Mouse (Mus musculus) frontal cortex, postnatal 14 days (tissue): ENCODE data around the gene Ift43.

Experiments
- DNase-seq, 2 experiments: peaks; one replicate each; pipeline ENCODE4 v3.0.0; 2022; ENCODE audit warnings: low spot score in 2 of 2

Gene Ift43

DNA sequence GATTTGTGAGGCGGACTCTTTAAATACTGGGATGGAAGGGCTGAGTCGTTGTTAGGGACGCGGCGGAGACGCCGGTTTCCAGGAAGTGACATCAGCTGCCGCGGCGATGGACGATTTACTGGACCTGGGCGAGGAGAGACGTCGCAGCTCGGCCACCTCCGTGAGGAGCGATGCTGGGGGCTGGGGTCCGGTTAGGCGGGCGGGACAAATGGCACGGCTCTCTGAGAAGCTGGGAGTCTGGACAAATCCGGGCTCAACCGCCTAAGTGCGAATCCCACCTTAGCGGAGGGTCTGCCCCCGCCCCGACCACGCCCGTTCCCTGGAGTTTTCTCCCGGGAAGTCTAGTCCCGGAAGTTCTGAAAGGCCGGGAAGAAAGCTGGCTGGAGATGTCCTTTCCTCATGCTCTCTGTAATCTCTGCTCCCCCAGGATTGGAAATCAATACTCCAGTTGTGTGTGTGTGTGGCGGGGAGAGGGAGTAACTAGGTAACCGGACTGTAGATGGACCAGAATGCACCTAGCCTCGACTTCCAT, at the start of gene Ift43:
Ift43 (plus strand) TSS at position 61 of the 532 bp plus-strand sequence.
- peak; percentile 55 to 78 for DNase-seq

DNA sequence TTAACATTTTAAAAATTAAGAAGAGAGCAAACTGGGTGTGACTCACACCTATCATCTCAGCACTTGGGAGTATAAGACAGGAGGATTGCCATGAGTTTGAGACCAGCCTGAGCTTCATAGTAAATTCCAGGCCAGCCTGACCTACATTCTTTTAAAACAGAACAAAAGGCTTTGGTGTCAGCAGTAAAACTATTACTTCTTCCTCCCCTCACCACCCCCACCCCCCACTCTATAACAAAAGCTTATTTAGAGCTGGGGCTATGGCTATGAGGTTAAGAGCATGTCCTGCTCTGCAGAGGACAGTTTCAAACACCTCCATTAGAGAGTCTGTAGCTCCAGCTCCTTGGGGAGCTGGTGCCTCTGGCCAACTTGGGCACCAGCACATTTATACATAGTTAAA, 46.8 kb upstream of the Ift43 start:
- no peak for DNase-seq

DNA sequence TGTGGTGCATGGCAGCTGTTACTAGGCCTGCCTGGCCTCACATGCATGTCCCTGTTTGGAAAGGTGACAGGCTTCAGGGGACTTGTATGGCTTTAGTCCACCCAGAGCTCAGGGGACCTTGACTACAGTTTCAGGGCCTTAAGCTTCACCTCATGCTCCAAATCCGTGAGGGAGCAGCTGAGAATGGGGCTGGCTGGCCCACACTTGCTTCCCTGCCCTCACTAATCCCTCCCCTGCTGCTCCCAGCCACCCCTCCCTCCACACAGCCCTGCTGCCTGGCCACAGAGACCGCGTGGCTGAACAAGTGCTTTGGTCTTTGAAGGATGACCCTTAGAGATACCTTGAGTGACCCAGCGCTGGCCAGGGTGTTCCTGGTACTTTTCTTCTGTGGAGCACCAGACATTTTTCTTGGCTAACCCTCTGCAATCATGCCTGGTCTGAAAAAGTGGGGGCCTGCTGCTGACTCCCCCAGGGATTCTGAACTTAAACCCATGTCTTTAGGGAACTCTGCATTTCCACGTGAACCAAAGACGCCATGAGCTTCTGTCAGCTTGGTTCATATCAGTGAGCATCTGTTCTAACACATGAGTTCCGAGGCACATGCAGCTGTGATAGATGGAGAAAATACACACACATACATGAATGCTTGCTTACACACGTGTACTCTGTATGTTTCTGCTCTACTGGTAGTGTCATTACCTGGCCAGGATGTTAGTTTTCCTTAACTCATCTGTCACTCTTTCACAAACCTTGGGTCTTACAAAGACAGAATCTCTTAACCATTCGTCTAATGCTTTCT, 45.8 kb upstream of the Ift43 start:
- no peak for DNase-seq

DNA sequence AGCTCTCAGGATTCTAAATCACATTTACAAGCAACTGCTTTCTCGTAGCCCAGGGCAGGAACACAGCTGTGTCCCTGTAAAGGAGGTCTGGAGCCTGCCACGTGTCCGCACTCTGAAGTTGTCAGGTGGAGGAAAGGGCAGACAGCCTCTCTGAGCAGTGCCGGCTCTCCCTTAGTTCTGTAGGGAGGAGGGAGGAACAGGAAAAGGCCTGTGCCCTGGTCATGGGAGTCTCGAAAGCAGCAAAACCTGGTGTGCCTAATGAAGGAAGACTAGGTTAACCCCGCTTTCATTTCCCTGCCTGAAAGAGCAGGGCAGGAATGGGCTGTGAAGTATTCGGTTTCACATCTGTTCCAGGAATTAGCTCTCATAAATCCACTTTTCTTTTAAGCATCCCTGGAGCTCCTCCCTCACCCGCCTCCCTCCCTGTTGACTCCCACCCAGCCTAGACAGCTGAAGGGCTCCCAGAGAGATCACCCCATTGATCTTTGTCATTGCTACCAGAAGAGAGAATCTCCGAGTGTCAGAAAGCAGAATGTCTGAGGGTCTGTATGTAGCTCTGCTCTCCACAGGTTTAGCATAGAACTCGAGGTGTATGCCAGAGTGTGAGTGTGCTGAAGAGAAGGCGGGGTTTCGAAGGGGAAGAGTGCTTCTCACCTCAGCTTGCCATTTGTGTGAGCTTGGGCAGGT, 45.0 kb upstream of the Ift43 start:
- DNase-seq, result no peak

DNA sequence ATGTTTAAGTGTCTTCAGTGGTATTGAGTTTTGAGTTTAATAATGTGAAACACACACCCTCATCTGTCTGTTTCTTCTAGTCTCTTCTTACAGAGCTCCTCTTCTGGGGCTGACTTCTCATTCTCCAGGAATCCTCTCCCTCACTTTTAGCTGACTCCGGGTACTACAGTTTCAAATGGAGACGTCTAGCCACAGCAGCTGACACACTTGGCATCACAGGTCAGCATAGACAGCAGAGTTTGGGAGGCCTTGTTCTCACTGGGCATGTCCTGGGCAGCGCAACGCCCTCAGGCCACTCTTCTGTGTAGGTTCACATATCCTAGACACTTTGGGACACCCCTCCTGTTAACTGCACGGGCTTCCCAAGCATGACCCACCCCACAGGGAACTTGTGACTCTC, 43.3 kb upstream of the Ift43 start:
- no peak for DNase-seq

DNA sequence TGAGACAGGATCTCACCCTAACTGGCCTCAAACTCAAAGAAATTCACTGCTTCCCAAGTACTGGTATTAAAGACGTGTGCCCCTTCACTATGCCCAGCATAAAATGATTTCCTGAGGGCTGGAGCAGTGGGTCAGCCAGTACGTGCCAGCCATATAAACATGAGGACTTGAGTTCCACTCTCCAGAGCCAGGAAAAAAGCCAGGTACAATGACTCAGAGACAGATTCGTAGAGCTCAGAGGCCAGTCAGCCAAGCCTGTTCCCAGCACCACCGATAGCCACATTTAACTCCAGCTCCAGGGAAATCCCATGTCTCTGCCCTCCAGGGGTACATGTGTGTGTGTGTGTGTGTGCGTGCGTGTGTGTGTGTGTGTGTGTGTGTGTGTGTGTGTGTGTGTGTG, 42.6 kb upstream of the Ift43 start:
- no peak for DNase-seq

DNA sequence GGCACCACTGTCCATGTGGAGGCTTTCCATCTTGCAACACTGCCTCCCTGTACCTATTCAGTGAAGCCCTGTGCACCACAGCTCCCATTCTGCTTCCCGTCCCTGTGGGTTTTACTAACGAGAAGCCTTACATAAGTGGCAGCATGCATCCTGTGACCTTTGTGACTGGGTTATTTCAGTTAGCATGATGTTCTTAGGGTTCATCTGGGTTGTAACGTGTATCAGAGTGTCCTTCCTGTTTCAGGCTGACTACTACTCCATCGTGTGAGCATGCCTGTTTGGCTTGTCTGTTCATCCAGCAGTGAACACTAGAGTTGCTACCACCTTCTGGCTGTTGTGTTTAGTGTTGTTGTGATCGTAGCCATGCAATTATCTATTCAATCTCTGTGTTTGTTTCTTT, 36.2 kb upstream of the Ift43 start:
- no peak for DNase-seq

DNA sequence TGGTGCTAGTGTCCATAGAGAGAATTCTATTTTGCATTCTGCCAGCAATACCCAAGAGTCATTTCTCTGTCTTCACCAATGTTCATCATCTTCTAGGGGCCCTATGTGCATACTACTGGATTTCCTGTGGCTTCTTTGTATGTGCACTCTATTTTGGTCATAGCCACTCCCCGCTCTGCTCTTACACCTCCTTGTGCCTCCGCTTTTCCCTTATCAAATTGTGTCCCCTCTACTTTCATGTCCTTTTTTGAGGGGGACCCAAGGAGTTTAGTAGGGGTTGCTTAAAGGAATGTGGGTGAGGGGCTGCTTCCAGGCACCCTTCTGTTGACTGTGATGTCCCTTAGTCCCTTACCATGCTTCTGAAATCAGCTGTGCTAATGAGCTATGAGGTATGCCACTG, 35.6 kb upstream of the Ift43 start:
- DNase-seq, result no peak

DNA sequence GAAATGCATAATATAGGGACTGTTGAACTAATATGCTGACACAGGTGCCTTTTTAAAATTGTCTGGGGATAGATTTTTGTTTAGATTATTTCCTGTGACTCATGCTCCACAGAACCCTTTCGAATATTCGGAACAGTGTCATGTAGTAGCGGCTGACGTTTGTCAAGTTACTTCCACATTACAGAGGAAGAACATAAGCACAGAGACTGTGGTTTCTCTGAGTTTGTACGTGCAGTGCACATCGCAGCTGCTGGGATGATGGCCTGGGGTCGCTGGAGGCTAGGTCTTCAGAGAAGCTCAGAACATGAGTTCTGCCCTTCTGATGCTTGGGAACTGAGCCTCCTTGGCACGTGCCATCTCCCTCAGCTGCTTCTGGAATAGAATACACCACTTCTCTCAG, 35.0 kb upstream of the Ift43 start:
- DNase-seq, result no peak

DNA sequence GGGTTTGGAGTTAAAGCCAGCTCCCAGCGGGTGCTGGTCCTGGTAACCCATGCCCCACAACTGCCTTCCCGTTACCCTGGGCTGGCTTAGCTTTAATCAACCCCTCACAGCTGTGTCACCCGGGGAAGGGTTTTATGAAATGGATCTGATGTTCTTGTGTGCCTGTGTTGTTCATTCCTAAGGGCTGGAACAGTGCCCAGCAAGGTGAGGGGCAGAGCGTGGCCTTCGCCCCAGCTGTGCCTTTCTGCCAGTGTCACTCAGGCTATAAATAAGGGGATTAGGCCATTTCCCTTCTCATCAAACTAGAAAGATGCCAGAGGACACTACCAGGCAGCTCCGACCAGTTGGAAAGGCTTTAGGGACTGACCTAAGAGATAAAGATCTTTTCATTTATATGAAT, 32.5 kb upstream of the Ift43 start:
- no peak for DNase-seq

DNA sequence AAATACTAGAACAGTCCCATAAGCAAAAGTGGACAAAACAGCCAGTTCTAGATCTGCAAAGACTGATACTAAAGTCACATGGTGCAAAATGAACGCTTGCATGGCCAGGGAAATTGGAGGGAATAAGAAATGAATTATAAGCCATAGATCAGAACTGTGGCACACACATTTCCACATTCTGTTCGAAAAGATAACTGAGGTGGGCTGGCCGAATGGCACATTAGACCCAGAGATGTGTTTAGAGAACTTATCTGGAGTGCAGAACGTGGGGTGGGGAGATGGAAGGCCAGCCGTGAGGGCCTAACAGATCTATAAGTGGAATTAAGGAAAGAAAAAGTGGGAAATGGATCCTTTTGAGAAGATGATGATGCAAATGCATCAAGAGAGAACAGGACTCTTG, 30.9 kb upstream of the Ift43 start:
- DNase-seq, result no peak

DNA sequence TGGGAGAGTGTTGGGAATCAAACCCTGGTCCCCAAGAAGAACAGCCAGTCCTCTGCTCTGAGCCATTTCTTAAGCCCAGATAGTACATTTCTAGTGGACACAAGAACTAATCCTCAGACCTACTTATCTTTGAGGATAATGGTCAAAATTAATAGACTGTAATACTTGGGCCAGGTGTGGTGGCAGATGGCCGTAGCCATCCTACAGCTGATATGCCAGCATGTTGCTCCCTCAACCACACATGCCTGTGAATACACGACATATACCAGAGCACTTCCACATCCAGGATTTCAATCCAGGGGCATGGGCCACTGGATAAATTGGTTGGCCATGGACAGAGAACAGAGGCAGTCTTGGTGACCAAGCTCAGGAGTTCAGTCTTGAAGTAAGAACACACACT, 27.0 kb upstream of the Ift43 start:
- DNase-seq, result no peak

DNA sequence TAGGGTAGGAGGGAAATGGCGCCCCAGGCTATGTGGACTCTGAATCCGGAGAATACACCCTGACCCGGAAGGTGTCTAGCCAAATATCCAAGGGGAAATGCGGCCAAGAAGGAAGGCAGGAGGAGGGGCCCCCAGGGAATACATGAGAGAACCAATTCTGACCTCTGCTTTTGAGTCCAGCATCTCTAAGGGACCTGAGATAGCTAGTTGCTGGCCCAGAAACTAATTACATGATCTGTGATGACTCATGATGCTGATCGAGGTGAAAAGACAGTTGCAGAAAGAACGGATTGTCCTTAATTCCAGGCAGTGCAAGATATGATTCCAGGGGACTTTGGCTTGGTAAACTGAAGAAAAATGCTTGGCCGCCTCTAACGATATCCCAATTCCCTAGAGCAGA, 25.4 kb upstream of the Ift43 start:
- DNase-seq, result no peak

DNA sequence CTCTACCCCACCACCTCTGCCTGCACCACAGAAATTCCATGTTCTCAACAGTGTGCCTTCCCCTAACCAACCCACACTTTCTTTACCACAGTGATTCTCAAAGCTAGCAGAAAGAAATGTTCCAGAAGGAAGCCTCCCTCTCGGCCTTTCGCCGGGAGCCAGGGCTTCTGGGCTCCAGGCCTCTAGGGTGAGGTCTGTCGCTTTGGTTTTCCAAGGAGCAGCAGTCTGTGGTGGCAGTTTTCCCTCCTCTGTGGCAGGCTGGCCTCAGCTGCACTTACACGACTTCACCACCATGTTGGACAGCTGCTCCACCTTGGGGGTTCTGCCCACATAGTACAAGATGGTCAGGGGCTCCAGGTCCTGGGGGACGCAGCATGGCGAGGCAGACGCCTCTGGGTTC, 24.8 kb upstream of the Ift43 start:
- DNase-seq, result no peak

DNA sequence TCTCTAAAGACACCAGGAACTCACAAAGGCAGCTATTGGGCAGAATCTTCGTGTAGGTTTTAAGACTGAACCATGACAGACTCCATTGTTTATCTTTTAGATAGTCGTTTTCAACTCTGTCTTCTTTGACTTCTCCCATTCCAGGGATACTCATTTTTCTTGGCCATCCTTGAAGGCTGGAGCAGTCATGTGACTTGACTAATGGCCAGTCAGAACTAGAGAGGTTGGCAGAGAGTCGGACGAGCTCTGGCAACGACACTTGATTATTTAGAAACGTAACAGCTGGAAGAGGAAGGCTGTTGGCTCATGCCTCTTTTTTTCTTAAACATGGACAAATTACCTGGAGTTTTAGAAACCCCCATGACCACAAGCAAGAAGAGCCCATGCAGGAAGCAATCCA, 23.0 kb upstream of the Ift43 start:
- DNase-seq, result no peak

DNA sequence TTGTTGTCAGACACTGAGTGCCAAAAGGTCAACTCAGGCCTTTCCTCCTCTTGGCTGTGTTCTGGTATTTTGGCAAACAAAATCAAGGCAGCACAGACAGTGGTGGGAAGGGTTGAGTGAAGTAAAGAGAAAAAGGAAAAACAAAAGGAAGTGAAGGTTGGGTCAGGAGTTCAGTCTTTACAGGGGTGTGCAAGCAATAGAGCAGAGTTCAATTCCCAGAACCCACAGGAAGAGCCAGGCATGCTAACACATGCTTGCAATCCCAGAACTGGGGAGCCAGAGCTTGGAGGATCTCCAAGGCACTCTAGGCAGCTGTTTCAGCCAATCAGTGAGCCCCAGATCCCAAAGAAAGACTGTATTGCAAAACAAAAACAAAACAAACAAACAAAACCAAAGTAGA, 17.5 kb upstream of the Ift43 start:
- no peak for DNase-seq

DNA sequence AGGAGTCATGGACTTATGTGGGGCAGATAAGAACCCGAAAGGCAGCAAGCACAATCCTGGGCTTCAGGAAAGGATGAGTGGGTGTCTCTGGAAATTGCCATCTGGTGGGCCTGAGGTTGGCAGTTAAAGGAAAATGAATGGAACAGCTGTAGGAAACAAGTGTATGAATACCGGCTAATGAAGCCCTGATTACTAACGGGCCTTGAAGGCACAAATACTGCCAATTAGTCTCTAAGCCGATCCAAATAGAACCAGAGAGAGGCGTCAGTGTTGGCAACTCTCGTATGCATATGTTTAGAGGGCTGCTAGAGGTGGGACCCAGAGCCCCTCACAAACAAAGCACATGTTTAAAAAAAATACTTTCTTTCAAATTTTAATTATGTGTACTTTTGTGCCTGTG, 10.9 kb upstream of the Ift43 start:
- no peak for DNase-seq

DNA sequence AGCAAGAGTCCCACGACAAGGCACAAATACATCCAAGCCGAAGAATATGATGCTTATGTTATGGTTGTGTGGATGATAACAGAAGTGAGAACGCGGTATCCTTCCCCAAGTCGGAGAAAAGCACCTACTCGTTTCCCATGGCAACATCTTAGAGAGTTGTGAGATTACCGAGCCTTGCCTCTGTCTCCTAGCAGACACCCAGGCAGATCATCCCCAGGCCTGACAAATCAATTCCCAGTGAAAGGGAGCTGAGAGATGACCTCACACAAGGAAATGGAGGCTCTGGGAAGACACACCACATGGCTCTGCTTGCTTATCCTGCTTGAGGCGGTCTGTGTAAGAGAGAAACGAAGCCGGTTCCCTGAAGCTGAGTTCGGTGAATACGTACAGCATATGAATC, 7.7 kb upstream of the Ift43 start:
- DNase-seq, result peak in 1 of 2 experiments; percentile 32

DNA sequence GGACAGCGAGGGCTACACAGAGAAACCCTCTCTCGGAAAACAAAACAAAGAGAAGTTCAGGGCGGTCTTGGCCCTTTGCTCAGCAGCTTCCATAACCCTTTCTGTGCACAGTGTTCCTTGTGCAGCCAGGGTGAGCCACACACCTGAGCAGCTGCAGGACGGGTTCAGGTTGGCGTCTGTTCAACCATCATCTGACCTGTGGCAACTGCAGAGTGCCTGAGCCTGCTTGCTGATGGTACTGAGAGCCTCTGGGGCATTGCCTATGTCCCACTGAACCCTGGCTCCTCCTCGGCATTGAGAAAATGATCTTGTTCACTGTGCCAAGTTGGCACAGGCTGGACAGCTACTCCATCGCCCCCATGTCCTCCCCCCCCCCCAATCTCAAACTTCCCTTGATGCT, 7.0 kb upstream of the Ift43 start:
- DNase-seq, result no peak

DNA sequence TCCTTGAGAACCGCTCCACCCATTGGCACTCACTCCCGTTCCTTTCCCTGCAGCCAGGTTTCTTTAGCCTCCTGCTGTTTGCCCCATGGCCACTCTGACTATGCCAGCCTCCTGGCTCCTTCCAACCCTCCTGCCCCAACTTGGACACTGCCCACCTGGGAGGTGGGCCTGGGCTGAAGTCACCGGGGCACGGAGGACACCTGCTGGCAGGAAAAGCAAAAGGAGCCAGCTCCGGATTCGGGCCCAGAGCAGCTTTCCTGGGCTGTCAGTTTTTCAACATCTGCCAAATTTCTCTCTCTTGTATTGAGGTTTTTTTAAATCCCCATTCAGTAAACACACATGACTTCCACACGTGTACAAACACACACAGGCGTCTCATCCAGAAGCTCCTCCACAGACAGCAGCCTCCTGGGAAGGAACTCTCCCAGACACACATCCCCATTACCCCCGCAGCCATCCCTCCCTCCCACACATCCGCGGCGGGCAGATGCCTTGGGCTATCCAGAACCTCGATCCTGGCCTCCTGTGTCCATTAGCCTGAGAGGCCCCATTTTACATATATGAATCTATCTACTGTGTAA, 5.9 kb upstream of the Ift43 start:
- peak in 1 of 2 experiments; percentile 34 for DNase-seq

DNA sequence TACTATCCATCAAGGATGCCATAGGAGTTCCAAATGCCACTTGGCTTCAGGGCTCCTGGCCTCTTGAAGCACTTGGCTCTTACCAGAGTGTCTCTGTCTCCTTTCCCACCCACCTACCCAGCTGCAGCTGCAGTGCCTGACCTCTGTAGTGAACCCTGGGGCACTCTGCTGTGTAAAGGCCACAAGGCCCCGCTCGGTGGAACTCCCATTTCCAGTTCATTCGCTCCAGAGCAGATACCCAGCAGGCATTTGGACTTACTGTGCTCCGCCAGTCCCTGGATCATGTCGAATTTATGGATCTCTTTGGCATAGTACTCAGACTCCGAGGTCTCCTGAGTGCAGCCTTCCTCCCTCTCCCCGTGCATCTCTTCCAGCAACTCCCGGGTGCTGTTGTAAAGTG, 5.0 kb upstream of the Ift43 start:
- DNase-seq, result no peak

DNA sequence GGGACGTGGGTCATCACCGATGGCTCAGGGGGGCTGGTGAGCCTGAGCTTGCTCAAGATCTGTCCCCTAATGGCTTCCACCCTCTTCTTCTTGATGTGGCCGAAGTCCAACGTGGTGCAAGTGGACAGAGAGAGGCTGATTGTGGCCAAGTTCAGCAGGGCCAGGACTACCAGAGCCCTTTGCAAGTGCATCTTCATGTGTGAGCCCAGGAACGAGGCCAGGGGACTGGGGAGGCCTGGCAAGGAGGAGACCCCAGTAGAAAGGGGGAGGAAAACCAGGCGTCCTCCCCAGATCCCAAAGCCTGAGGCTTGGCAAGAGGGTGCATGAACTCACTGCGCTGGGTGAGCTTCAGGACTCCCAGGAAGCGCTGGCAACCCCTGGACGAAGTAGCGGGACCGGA, 4.6 kb upstream of the Ift43 start:
- no peak for DNase-seq

DNA sequence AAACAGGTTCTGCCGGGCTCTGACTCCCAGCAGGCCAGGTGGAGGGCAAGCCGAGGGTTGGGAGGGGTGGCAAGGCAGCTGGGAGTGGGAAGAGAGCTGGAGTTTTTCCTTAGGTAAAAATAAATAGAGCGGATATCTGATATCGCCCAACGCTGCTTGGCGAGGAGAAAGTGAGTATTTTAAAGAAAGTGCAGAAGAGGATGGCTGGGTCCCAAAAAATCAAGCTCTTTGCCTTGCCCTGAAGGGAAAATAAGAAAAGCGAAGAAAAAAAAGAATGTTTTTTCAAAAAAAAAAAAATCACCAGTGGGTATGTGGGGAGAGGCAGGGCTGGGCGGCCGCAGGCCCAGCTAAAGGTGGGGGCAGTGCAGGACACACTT, 4.2 kb upstream of the Ift43 start:
- no peak for DNase-seq
